Mouse (Mus musculus): ENCODE measurements at regions not wholly inside any gene's neighbourhood (a gene's known extent, or its start where the extent isn't known, plus 50 kb on each side); places are given as distances from the start of the nearest gene placed in this dataset.

DNA sequence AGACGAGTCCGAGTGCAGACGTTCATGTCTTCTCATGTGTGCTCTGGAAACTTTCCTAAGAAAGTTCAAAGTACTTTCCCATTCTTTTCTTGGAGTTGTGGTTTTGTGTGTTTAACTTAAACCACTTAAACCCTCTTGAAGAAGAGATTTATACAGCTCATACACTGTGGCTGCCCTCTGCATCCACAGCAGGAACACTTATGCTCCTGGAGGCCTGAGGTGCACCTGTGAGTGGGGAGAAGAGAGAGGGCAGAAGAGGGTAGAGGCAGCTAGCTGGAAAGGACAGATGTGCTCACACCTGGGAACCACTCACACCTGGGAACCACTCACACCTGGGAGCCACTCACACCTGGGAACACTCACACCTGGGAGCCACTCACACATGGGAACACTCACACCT, 408.0 kb downstream of the Ajap1 start:
- no peak for TF ChIP-seq CTCF (IDR thresholded peaks at IDR 0.05; ENCODE audit: extremely low read depth, insufficient read length, insufficient replicate concordance, low read depth, low read length)
- TF ChIP-seq POLR2A (IDR thresholded peaks at IDR 0.05; ENCODE audit: low read depth, low read length): no peak
